30 mouse cellular contexts compared by ENCODE assay signal in genomic region chr6:29002811-29003210, GRCm38 (mm10). TPM values are rescaled to one million over a fixed set of nuclear protein-coding genes. Genes with fewer than 3 reads are reported as not detected.
DNase-seq lines count a peak whose midpoint lies in the region; ATAC-seq lines count a peak whose summit lies in the region.
"Had no signal": no experiment of that assay in that cellular context is flagged by ENCODE, and none has a peak within 500 bp of the region (broad histone marks: within the 10 kb centered on the region; RNA-seq: fewer than 3 reads in every experiment).

No protein-coding gene starts in this region.

- H3K4me1 ChIP-seq in forebrain, embryonic 11.5 days (replicated peaks; ENCODE audit: control insufficient read depth, insufficient read depth, low read length) = no peaks in the 10 kb centered on the region
- no peaks in the 10 kb centered on the region for H3K4me1 ChIP-seq in forebrain, embryonic 15.5 days
- no peaks in the 10 kb centered on the region for H3K4me1 ChIP-seq in kidney, embryonic 14.5 days (ENCODE audit: control insufficient read depth, insufficient read depth, low read length)
- H3K4me1 ChIP-seq in neural tube, embryonic 13.5 days (replicated peaks) = no peaks in the 10 kb centered on the region; the same call in 1 of the 2 replicates
- H3K4me1 ChIP-seq in neural tube, embryonic 15.5 days = peaks cover 5% of the 10 kb centered on the region; the same call in 1 of the 2 replicates
- H3K4me1 ChIP-seq: embryonic facial prominence, embryonic 12.5 days; forebrain, embryonic 12.5 days; hindbrain, embryonic 10.5 days; liver, embryonic 13.5 days; neural tube, embryonic 12.5 days had no signal

- no peak overlapping the region for H3K4me3 ChIP-seq in forebrain, embryonic 11.5 days (ENCODE audit: low read depth, low read length)
- H3K4me3 ChIP-seq in forebrain, embryonic 15.5 days = no peak overlapping the region
- H3K4me3 ChIP-seq in kidney, embryonic 14.5 days (ENCODE audit: low read length) = no peak overlapping the region
- no peak overlapping the region for H3K4me3 ChIP-seq in neural tube, embryonic 13.5 days
- H3K4me3 ChIP-seq in neural tube, embryonic 15.5 days (replicated peaks) = no peak overlapping the region
- H3K4me3 ChIP-seq: embryonic facial prominence, embryonic 12.5 days; forebrain, embryonic 12.5 days; hindbrain, embryonic 10.5 days; left cerebral cortex, adult 2 months; liver, embryonic 13.5 days; neural tube, embryonic 12.5 days had no signal

- H3K4me2 ChIP-seq in forebrain, embryonic 11.5 days (ENCODE audit: low read depth, low read length, severe bottlenecking) = no peak overlapping the region
- H3K4me2 ChIP-seq in forebrain, embryonic 15.5 days (replicated peaks) = no peak overlapping the region
- no peak overlapping the region for H3K4me2 ChIP-seq in kidney, embryonic 14.5 days (replicated peaks; ENCODE audit: low read depth, low read length)
- no peak overlapping the region for H3K4me2 ChIP-seq in neural tube, embryonic 13.5 days
- H3K4me2 ChIP-seq in neural tube, embryonic 15.5 days = no peak overlapping the region
- H3K4me2 ChIP-seq: embryonic facial prominence, embryonic 12.5 days; forebrain, embryonic 12.5 days; liver, embryonic 13.5 days; neural tube, embryonic 12.5 days had no signal

- peak; percentile 44 for DNase-seq in forebrain, embryonic 11.5 days (ENCODE audit: low spot score)
- DNase-seq in kidney, adult 18-20 months = no peak
- DNase-seq: adrenal gland, postnatal 10 days; cerebellum, adult 2 months; gastrocnemius, postnatal 10 days; kidney, postnatal 10 days; liver, embryonic 13.5 days; lung, adult 2 months; thymus, adult 18-20 months; thymus, postnatal 36 days had no signal

- ATAC-seq in forebrain, embryonic 11.5 days (replicated peaks; ENCODE audit: low FRiP score) = no peak
- no peak for ATAC-seq in forebrain, embryonic 15.5 days (replicated peaks)
- ATAC-seq in kidney, embryonic 14.5 days (ENCODE audit: low FRiP score, low TSS enrichment) = 0 out of 2 replicates have a peak, but pooled peaks have one; percentile 20
- ATAC-seq in neural tube, embryonic 13.5 days (ENCODE audit: low read depth) = peak; percentile 27; the same call in 1 of the 2 replicates
- no peak for ATAC-seq in neural tube, embryonic 15.5 days (ENCODE audit: low FRiP score)
- no peak for ATAC-seq in monocyte, adult 5-6 weeks (replicated peaks; ENCODE audit: insufficient number of reproducible peaks, low FRiP score, low TSS enrichment, poor library complexity, severe bottlenecking)
- ATAC-seq: hindbrain, embryonic 16.5 days; intestine, postnatal 0 days had no signal

- no peak overlapping the region for H3K27ac ChIP-seq in forebrain, embryonic 11.5 days (ENCODE audit: low read depth, low read length)
- no peak overlapping the region for H3K27ac ChIP-seq in forebrain, embryonic 15.5 days (replicated peaks)
- H3K27ac ChIP-seq in kidney, embryonic 14.5 days (ENCODE audit: low read depth, low read length) = no peak overlapping the region
- H3K27ac ChIP-seq in neural tube, embryonic 13.5 days (replicated peaks) = no peak overlapping the region
- no peak overlapping the region for H3K27ac ChIP-seq in neural tube, embryonic 15.5 days (replicated peaks)
- H3K27ac ChIP-seq: embryonic facial prominence, embryonic 12.5 days; forebrain, embryonic 12.5 days; hindbrain, embryonic 10.5 days; liver, embryonic 13.5 days; macrophage; neural tube, embryonic 12.5 days had no signal

- no peak overlapping the region for H3K9ac ChIP-seq in forebrain, embryonic 11.5 days (ENCODE audit: low read length)
- H3K9ac ChIP-seq in forebrain, embryonic 15.5 days (replicated peaks) = no peak overlapping the region
- no peak overlapping the region for H3K9ac ChIP-seq in kidney, embryonic 14.5 days (ENCODE audit: low read depth, low read length)
- no peak overlapping the region for H3K9ac ChIP-seq in neural tube, embryonic 13.5 days
- no peak overlapping the region for H3K9ac ChIP-seq in neural tube, embryonic 15.5 days (replicated peaks)
- H3K9ac ChIP-seq: embryonic facial prominence, embryonic 12.5 days; forebrain, embryonic 12.5 days; liver, embryonic 13.5 days; neural tube, embryonic 12.5 days had no signal

- H3K36me3 ChIP-seq in forebrain, embryonic 11.5 days (ENCODE audit: control insufficient read depth, insufficient read depth, low read length) = no peaks in the 10 kb centered on the region
- H3K36me3 ChIP-seq in forebrain, embryonic 15.5 days = no peaks in the 10 kb centered on the region
- H3K36me3 ChIP-seq in kidney, embryonic 14.5 days (ENCODE audit: control insufficient read depth, insufficient read depth, low read length) = no peaks in the 10 kb centered on the region
- H3K36me3 ChIP-seq in neural tube, embryonic 13.5 days = no peaks in the 10 kb centered on the region
- no peaks in the 10 kb centered on the region for H3K36me3 ChIP-seq in neural tube, embryonic 15.5 days
- H3K36me3 ChIP-seq: embryonic facial prominence, embryonic 12.5 days; forebrain, embryonic 12.5 days; hindbrain, embryonic 10.5 days; liver, embryonic 13.5 days; neural tube, embryonic 12.5 days had no signal

- no peaks in the 10 kb centered on the region for H3K27me3 ChIP-seq in forebrain, embryonic 11.5 days (ENCODE audit: control insufficient read depth, insufficient read depth, low read length)
- H3K27me3 ChIP-seq in forebrain, embryonic 15.5 days = no peaks in the 10 kb centered on the region
- no peaks in the 10 kb centered on the region for H3K27me3 ChIP-seq in kidney, embryonic 14.5 days (ENCODE audit: control insufficient read depth, insufficient read depth, low read length)
- H3K27me3 ChIP-seq in neural tube, embryonic 13.5 days = no peaks in the 10 kb centered on the region
- no peaks in the 10 kb centered on the region for H3K27me3 ChIP-seq in neural tube, embryonic 15.5 days (replicated peaks)
- H3K27me3 ChIP-seq: embryonic facial prominence, embryonic 12.5 days; forebrain, embryonic 12.5 days; neural tube, embryonic 12.5 days had no signal

- 55% methylated on average over 8 of the region's 8 CpGs for WGBS in forebrain, embryonic 11.5 days
- WGBS in forebrain, embryonic 15.5 days = 56% methylated on average over 8 of the region's 8 CpGs
- 39% methylated on average over 8 of the region's 8 CpGs for WGBS in kidney, embryonic 14.5 days
- WGBS in neural tube, embryonic 13.5 days = 53% methylated on average over 8 of the region's 8 CpGs
- 55% methylated on average over 8 of the region's 8 CpGs for WGBS in neural tube, embryonic 15.5 days

- no peaks in the 10 kb centered on the region for H3K9me3 ChIP-seq in forebrain, embryonic 11.5 days (ENCODE audit: control insufficient read depth, low read length)
- H3K9me3 ChIP-seq in forebrain, embryonic 15.5 days = no peaks in the 10 kb centered on the region
- no peaks in the 10 kb centered on the region for H3K9me3 ChIP-seq in kidney, embryonic 14.5 days (ENCODE audit: control insufficient read depth, low read length)
- no peaks in the 10 kb centered on the region for H3K9me3 ChIP-seq in neural tube, embryonic 13.5 days
- no peaks in the 10 kb centered on the region for H3K9me3 ChIP-seq in neural tube, embryonic 15.5 days (replicated peaks)
- H3K9me3 ChIP-seq: embryonic facial prominence, embryonic 12.5 days; forebrain, embryonic 12.5 days; hindbrain, embryonic 10.5 days; liver, embryonic 13.5 days; neural tube, embryonic 12.5 days had no signal

RNA-seq across cellular contexts. Expression of gene Lep, which starts 57.2 kb away (rescaled TPM):
- not detected in 2 replicates for polyA plus RNA-seq in forebrain, embryonic 11.5 days (2014; fragmentation: Nextera tagmentation; extraction: Ambion mirVana)
- polyA plus RNA-seq in forebrain, embryonic 15.5 days (2015; fragmentation: Nextera tagmentation; extraction: Ambion mirVana) = not detected in 2 replicates
- not detected in 2 replicates for polyA plus RNA-seq in kidney, embryonic 14.5 days (2014; fragmentation: Nextera tagmentation; extraction: Ambion mirVana)
- polyA plus RNA-seq in neural tube, embryonic 13.5 days (2015; fragmentation: Nextera tagmentation; extraction: Ambion mirVana) = not detected in 2 replicates
- polyA plus RNA-seq in neural tube, embryonic 15.5 days (2015; fragmentation: Nextera tagmentation; extraction: Ambion mirVana) = not detected in 2 replicates
- total RNA-seq in monocyte, adult 5-6 weeks (2017) = not detected in 3 replicates
- total RNA-seq: granulocyte monocyte progenitor cell, adult 5-6 weeks; layer of hippocampus, postnatal 10 days; left cerebral cortex, adult 2 months; left cerebral cortex, postnatal 36 days; MEL had no signal
- polyA plus RNA-seq: cerebellum, adult 2 months; embryonic facial prominence, embryonic 12.5 days; forebrain, embryonic 12.5 days; heart, embryonic 16.5 days; hindbrain, embryonic 10.5 days; hindbrain, embryonic 16.5 days; intestine, postnatal 0 days; limb, embryonic 14.5 days; liver, embryonic 13.5 days; macrophage; neural tube, embryonic 12.5 days; stomach, embryonic 16.5 days had no signal

Comparison
In these comparisons a context has a peak if more than half of its experiments do, and no peak if none do; other contexts are left out.
1. ATAC-seq: peak in kidney, embryonic 14.5 days (single experiment) and neural tube, embryonic 13.5 days (single experiment); none in forebrain, embryonic 11.5 days (single experiment), forebrain, embryonic 15.5 days (single experiment), neural tube, embryonic 15.5 days (single experiment) and monocyte, adult 5-6 weeks (single experiment).